Mouse (Mus musculus) bone marrow, adult 2 months (tissue): ENCODE data around the gene Ocln.

Experiments used
- CTCF ChIP-seq: fragments of 200-500 bp; IDR thresholded peaks from 2 replicates; pipeline ENCODE4 v1.5.1; 2011; ENCODE audit warnings: low read length, control low read depth; ENCODE audit not compliant: control insufficient read depth, insufficient read depth
- POLR2A ChIP-seq: fragments of 200-500 bp; IDR thresholded peaks from 2 replicates; pipeline ENCODE4 v1.6.1; 2011; ENCODE audit warnings: low read depth, mild to moderate bottlenecking, control low read depth, low read length, borderline replicate concordance; ENCODE audit not compliant: control insufficient read depth

DNA sequence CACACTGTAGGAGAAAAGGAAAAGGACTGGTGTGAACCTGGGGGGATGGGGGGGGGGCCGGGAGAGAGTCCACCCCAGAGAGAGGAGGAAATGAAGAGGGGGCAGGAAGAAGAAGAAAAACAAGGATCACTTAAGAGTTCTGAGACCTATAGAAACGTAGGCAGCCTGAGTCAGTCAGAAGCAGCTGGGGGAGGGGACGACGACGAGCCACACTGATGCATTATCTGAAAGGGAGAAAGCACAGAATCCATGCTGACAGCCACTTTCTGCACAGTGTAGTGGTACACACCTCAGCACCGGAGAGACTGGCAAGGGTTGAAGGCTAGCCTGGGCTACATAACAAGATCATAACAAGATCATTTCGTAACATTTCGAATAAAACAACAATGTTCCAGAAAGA lies 48.5 kb upstream of the Ocln start:
- no peak for TF ChIP-seq CTCF
- no peak for TF ChIP-seq POLR2A
